Mouse (Mus musculus): ENCODE results near the gene Prelp. TPM values are rescaled to one million over a fixed set of nuclear protein-coding genes. Genes with fewer than 3 reads are reported as not detected.
A peak's percentile ranks its signal among the peaks of the same experiment; 100 is the strongest.

The Prelp gene
- total RNA-seq, 2 experiments from 2014 or later = 14.5 to 15.0 TPM

- no peak for DNase-seq
Measured at GRCm38 (mm10) chr1:133899043-133899542, 22.1 kb downstream of the Prelp start.

GRCm38 (mm10) chr1:133897293-133897692 is 23.9 kb downstream of the Prelp start:
- no peak for DNase-seq

GRCm38 (mm10) chr1:133891489-133891888 is 29.7 kb downstream of the Prelp start:
- peak; percentile 63 for DNase-seq

GRCm38 (mm10) chr1:133889949-133890598 is 31.1 kb downstream of the Prelp start:
- peak; percentile 32 for DNase-seq

GRCm38 (mm10) chr1:133887538-133888250 is 33.5 kb downstream of the Prelp start:
- no peak for DNase-seq

- no peak for DNase-seq
Measured at GRCm38 (mm10) chr1:133887044-133887443, 34.2 kb downstream of the Prelp start.

GRCm38 (mm10) chr1:133886431-133886830 is 34.8 kb downstream of the Prelp start:
- DNase-seq = no peak

GRCm38 (mm10) chr1:133885811-133886210 is 35.4 kb downstream of the Prelp start:
- no peak for DNase-seq

GRCm38 (mm10) chr1:133884746-133885145 is 36.5 kb downstream of the Prelp start:
- DNase-seq = no peak

- DNase-seq = no peak
Measured at GRCm38 (mm10) chr1:133884090-133884489, 37.1 kb downstream of the Prelp start.

- DNase-seq = no peak
Measured at GRCm38 (mm10) chr1:133882283-133883217, 38.7 kb downstream of the Prelp start.

GRCm38 (mm10) chr1:133881813-133882212 is 39.4 kb downstream of the Prelp start:
- no peak for DNase-seq

GRCm38 (mm10) chr1:133878825-133879423 is 42.3 kb downstream of the Prelp start:
- no peak for DNase-seq

GRCm38 (mm10) chr1:133876936-133877335 is 44.3 kb downstream of the Prelp start:
- no peak for DNase-seq

- DNase-seq = no peak
Measured at GRCm38 (mm10) chr1:133873086-133873813, 48.0 kb downstream of the Prelp start.

GRCm38 (mm10) chr1:133871241-133871640 is 50.0 kb downstream of the Prelp start:
- no peak for DNase-seq

- no peak for DNase-seq
Measured at GRCm38 (mm10) chr1:133869221-133869620, 52.0 kb downstream of the Prelp start.

- peak; percentile 25 for DNase-seq
Measured at GRCm38 (mm10) chr1:133863257-133863997, 57.8 kb downstream of the Prelp start.

GRCm38 (mm10) chr1:133861028-133861427 is 60.2 kb downstream of the Prelp start:
- DNase-seq = no peak
